Mouse (Mus musculus) ES-Bruce4 (cell line): ENCODE results near the gene Spsb2. TPM values are rescaled to one million over a fixed set of nuclear protein-coding genes. Genes with fewer than 3 reads are reported as not detected.

ENCODE experiments used
- H3K27ac ChIP-seq: 2 replicates; pipeline ENCODE4 v1.5.1; 2012; ENCODE audit warnings: low read length, inconsistent platforms; ENCODE audit not compliant: insufficient read depth
- H3K27me3 ChIP-seq: 2 replicates; pipeline ENCODE4 v1.6.1; 2012; ENCODE audit warnings: mild to moderate bottlenecking, low read length, inconsistent platforms; ENCODE audit not compliant: control insufficient read depth, poor library complexity, insufficient read depth, severe bottlenecking
- H3K36me3 ChIP-seq: 2 replicates; pipeline ENCODE4 v1.6.1; 2012; ENCODE audit warnings: inconsistent platforms, mild to moderate bottlenecking, low read length, moderate library complexity; ENCODE audit not compliant: control insufficient read depth, poor library complexity, insufficient read depth, severe bottlenecking
- H3K4me1 ChIP-seq: one replicate; pipeline ENCODE4 v1.8.1; 2011; ENCODE audit warnings: low read length; ENCODE audit not compliant: control insufficient read depth, insufficient read depth
- H3K4me3 ChIP-seq: 2 replicates; pipeline ENCODE4 v1.5.1; 2011; ENCODE audit warnings: low read depth, mild to moderate bottlenecking, low read length
- H3K9ac ChIP-seq: 2 replicates; pipeline ENCODE4 v1.6.1; 2012; ENCODE audit warnings: low read depth, mild to moderate bottlenecking, inconsistent platforms; ENCODE audit not compliant: poor library complexity, severe bottlenecking
- H3K9me3 ChIP-seq: replicated peaks from 2 replicates; pipeline ENCODE4 v1.6.1; 2012; ENCODE audit warnings: mild to moderate bottlenecking, low read length, inconsistent platforms; ENCODE audit not compliant: control insufficient read depth, poor library complexity, insufficient read depth, severe bottlenecking
- CTCF ChIP-seq: IDR thresholded peaks from one replicate; pipeline ENCODE4 v1.8.1; 2011; ENCODE audit warnings: low read depth, low read length
- EP300 ChIP-seq: IDR thresholded peaks from 2 replicates; pipeline ENCODE4 v1.6.1; 2011; ENCODE audit warnings: low read depth, low read length; ENCODE audit not compliant: insufficient read depth
- POLR2A ChIP-seq: IDR thresholded peaks from one replicate; pipeline ENCODE4 v1.8.1; 2011; ENCODE audit warnings: low read length; ENCODE audit not compliant: insufficient read depth
- polyA plus RNA-seq: library from polyadenylated mRNA; stranded (reverse); fragments of >200 nt; gene quantifications from 2 replicates; pipeline ENCODE4 v1.2.4, GENCODE M21; 2011; ENCODE audit warnings: low read depth; ENCODE audit not compliant: missing spikeins, insufficient read depth, insufficient read length

Spsb2 gene
- polyA plus RNA-seq, 1 experiment: 4.6 TPM

GRCm38 (mm10) chr6:124839805-124840204 is 31.3 kb downstream of the Spsb2 start:
- no peak for TF ChIP-seq EP300
- TF ChIP-seq CTCF: no peak
- TF ChIP-seq POLR2A: no peak
- Histone ChIP-seq H3K9me3 (no peaks in the 10 kb centered on the region), H3K36me3 (no peaks in the 10 kb centered on the region), H3K9ac (no peak overlapping the region), H3K27me3 (no peaks in the 10 kb centered on the region), H3K4me1 (peaks cover 2% of the 10 kb centered on the region), H3K27ac (no peak overlapping the region), H3K4me3 (no peak overlapping the region)

GRCm38 (mm10) chr6:124840241-124841167 is 32.0 kb downstream of the Spsb2 start, which contains the start of gene Gnb3:
Gene Gnb3, minus strand, starts transcription at chr6:124840275.
- Histone ChIP-seq H3K4me1 (peaks cover 2% of the 10 kb centered on the region), H3K9me3 (no peaks in the 10 kb centered on the region), H3K36me3 (no peaks in the 10 kb centered on the region), H3K27me3 (no peaks in the 10 kb centered on the region), H3K9ac (no peak within 1 kb of the TSS), H3K27ac (no peak within 1 kb of the TSS), H3K4me3 (no peak within 1 kb of the TSS)
- TF ChIP-seq POLR2A: no peak
- no peak for TF ChIP-seq CTCF
- TF ChIP-seq EP300: no peak

- Histone ChIP-seq H3K4me3 (no peak overlapping the region), H3K27me3 (no peaks in the 10 kb centered on the region), H3K27ac (no peak overlapping the region), H3K4me1 (peaks cover 4% of the 10 kb centered on the region), H3K9ac (no peak overlapping the region), H3K36me3 (no peaks in the 10 kb centered on the region), H3K9me3 (no peaks in the 10 kb centered on the region)
- TF ChIP-seq POLR2A (no peak), EP300 (no peak), CTCF (peak; percentile 88)
Measured at GRCm38 (mm10) chr6:124847305-124847704, 38.8 kb downstream of the Spsb2 start.

- no peak overlapping the region for H3K9ac ChIP-seq
- H3K27ac ChIP-seq: no peak overlapping the region
- H3K9me3 ChIP-seq: no peaks in the 10 kb centered on the region
- H3K4me3 ChIP-seq: no peak overlapping the region
- peak; percentile 50; the same call in 1 of the 2 replicates for TF ChIP-seq EP300
- no peak for TF ChIP-seq POLR2A
- H3K36me3 ChIP-seq: no peaks in the 10 kb centered on the region
- H3K27me3 ChIP-seq: no peaks in the 10 kb centered on the region
- peaks cover 4% of the 10 kb centered on the region for H3K4me1 ChIP-seq
Measured at GRCm38 (mm10) chr6:124850535-124850934, 42.1 kb downstream of the Spsb2 start.

GRCm38 (mm10) chr6:124854647-124855046 is 46.2 kb downstream of the Spsb2 start:
- Histone ChIP-seq H3K9ac (no peak overlapping the region), H3K27me3 (no peaks in the 10 kb centered on the region), H3K9me3 (no peaks in the 10 kb centered on the region), H3K36me3 (no peaks in the 10 kb centered on the region), H3K4me1 (peaks cover 13% of the 10 kb centered on the region), H3K4me3 (no peak overlapping the region), H3K27ac (no peak overlapping the region)
- TF ChIP-seq EP300 (no peak), CTCF (no peak), POLR2A (no peak)

GRCm38 (mm10) chr6:124856321-124856720 is 47.9 kb downstream of the Spsb2 start:
- Histone ChIP-seq H3K9ac (no peak overlapping the region), H3K4me1 (peaks cover 12% of the 10 kb centered on the region), H3K4me3 (peak overlapping the region; percentile 64), H3K36me3 (no peaks in the 10 kb centered on the region), H3K27me3 (no peaks in the 10 kb centered on the region), H3K27ac (no peak overlapping the region), H3K9me3 (no peaks in the 10 kb centered on the region)
- TF ChIP-seq EP300: no peak
- no peak for TF ChIP-seq POLR2A
- TF ChIP-seq CTCF: no peak
